Mouse (Mus musculus) spleen, adult 2 months (tissue): ENCODE results near the gene Cadps2. TPM values are rescaled to one million over a fixed set of nuclear protein-coding genes. Genes with fewer than 3 reads are reported as not detected.

Experiments used
- DNase-seq, 2 experiments: peaks; one replicate each; pipeline versions ENCODE4 v3.0.0 to v3.0.0-alpha.2; 2012 to 2021; ENCODE audit warnings: low spot score in 2 of 2, low read depth in 1 of 2
- H3K27ac ChIP-seq: fragments of 200-500 bp; 2 replicates; pipeline ENCODE4 v1.5.1; 2012; ENCODE audit warnings: low read length, inconsistent platforms; ENCODE audit not compliant: insufficient read depth
- H3K27me3 ChIP-seq: fragments of 200-500 bp; 2 replicates; pipeline ENCODE4 v1.6.1; 2012; ENCODE audit warnings: mild to moderate bottlenecking, moderate library complexity, low read length, inconsistent platforms; ENCODE audit not compliant: control insufficient read depth, insufficient read depth
- H3K36me3 ChIP-seq: fragments of 200-500 bp; 2 replicates; pipeline ENCODE4 v1.6.1; 2012; ENCODE audit warnings: mild to moderate bottlenecking, low read length, inconsistent platforms; ENCODE audit not compliant: control insufficient read depth, insufficient read depth
- H3K4me1 ChIP-seq: fragments of 200-500 bp; 2 replicates; pipeline ENCODE4 v1.6.1; 2011; ENCODE audit warnings: inconsistent platforms; ENCODE audit not compliant: control insufficient read depth, insufficient read depth, insufficient read length
- H3K4me3 ChIP-seq: fragments of 200-500 bp; 2 replicates; pipeline ENCODE4 v1.5.1; 2011; ENCODE audit warnings: mild to moderate bottlenecking, inconsistent platforms; ENCODE audit not compliant: insufficient read depth, insufficient read length; ENCODE audit errors: extremely low read depth
- CTCF ChIP-seq: fragments of 200-500 bp; IDR thresholded peaks from 2 replicates; pipeline ENCODE4 v1.5.1; 2011; ENCODE audit warnings: mild to moderate bottlenecking, inconsistent platforms; ENCODE audit not compliant: insufficient read depth, insufficient read length, insufficient replicate concordance; ENCODE audit errors: extremely low read depth
- POLR2A ChIP-seq: fragments of 200-500 bp; IDR thresholded peaks from 2 replicates; pipeline ENCODE4 v1.6.1; 2011; ENCODE audit warnings: low read depth, low read length, inconsistent platforms
- WGBS: fragments of 180-500 bp; shearing (Covaris S2); methylation state at CpG from one replicate; pipeline ENCODE4 v1.1.7; 2018; 5-methylcytosine and 5-hydroxymethylcytosine counted together
- polyA plus RNA-seq: library from polyadenylated mRNA; depleted of rRNA; stranded (reverse); fragments of >200 nt; gene quantifications from 2 replicates; pipeline ENCODE4 v1.2.3, GENCODE M21; 2012

Cadps2 gene
- polyA plus RNA-seq, 1 experiment: 0.60 TPM

DNA sequence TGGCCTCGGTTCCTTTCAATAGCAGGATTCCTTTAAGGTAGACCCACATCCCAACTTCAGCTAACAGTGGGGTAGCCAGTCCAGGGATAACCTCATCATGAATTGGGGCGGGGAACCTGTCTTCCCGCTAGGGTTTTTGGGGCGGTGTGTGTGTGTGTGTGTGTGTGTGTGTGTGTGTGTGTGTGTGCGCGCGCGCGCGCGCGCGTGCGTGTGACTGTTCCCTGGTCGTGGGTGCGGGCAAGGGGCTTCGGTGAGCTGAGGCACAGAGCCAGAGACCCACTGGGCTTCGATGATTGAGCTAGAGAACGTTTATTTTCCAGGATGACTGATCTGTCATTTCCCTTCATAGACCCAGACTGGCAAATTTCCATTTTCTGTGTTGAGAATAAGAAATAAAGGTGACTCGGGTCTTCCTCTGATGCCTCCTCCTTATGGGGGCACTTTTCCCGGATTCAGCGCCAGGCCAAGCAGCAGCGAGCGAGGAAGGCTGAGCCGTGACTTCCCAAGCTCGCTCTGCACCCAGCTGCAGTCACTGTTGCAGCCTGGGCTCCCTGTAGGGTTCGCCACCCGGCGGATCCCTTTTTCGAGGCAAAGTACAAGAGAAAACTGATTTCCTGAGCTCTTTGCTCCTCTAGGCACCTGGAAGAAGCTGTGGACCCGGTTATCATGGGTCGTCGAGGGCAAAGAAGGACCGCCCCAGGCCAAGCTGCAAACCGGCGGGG, 579.0 kb downstream of the Cadps2 start:
- H3K27me3 ChIP-seq: 0 out of 2 replicates have a peak, but pooled peaks cover under 1% of the 10 kb centered on the region
- WGBS: 8% methylated on average over 36 of the region's 36 CpGs
- DNase-seq: no peak
- H3K36me3 ChIP-seq: no peaks in the 10 kb centered on the region
- TF ChIP-seq CTCF (no peak), POLR2A (no peak)
- H3K4me1 ChIP-seq: no peaks in the 10 kb centered on the region
- H3K4me3 ChIP-seq: no peak overlapping the region
- H3K27ac ChIP-seq: no peak overlapping the region

DNA sequence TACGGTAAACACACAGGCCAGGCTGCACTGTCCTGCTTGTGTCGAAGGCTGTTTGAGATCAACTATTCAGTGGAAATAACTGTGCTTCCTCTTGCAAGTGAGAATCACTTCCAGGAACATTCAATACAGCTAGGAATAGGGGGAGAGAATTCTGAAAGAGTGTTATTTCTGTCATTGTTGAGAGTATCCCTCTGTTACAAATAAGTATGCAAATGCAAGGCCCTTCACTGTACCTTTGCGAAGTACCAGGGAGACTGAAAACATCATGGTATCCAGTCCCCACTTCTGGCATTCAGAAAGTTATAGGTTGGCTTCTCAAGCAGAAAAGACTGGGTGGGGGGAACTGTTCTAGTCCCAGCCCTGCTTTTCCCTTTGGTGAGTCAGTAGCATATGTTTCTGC, 581.2 kb downstream of the Cadps2 start:
- Histone ChIP-seq H3K4me3 (no peak overlapping the region), H3K36me3 (no peaks in the 10 kb centered on the region), H3K4me1 (no peaks in the 10 kb centered on the region), H3K27ac (no peak overlapping the region), H3K27me3 (peaks cover 5% of the 10 kb centered on the region; the same call in 1 of the 2 replicates)
- TF ChIP-seq POLR2A: no peak
- TF ChIP-seq CTCF: no peak
- no peak for DNase-seq
- 37% methylated on average over 3 of the region's 3 CpGs for WGBS

DNA sequence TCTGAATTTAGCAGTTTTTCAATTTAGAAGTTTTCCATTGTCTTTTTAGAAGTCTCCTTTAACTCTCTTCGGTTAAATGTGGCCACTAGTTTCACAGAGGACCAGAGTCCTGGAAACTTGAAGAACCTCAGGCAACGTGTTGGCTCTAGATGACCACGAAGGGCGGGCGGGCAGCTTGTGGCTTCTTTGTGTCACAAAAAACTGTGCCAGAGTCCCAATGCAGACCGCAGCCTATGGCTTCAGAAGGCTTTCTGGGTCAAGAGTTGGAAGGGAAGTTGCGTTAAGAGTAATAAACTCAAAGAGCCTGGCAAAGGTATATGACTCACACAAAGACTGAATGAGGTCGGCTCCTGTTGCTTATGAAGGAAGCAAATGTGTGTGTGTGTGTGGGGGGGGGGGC, 584.1 kb downstream of the Cadps2 start:
- Histone ChIP-seq H3K4me3 (no peak overlapping the region), H3K4me1 (no peaks in the 10 kb centered on the region), H3K27ac (no peak overlapping the region), H3K27me3 (peaks cover 9% of the 10 kb centered on the region), H3K36me3 (no peaks in the 10 kb centered on the region)
- WGBS: 9% methylated on average over 8 of the region's 8 CpGs
- TF ChIP-seq CTCF (no peak), POLR2A (no peak)
- DNase-seq: no peak

DNA sequence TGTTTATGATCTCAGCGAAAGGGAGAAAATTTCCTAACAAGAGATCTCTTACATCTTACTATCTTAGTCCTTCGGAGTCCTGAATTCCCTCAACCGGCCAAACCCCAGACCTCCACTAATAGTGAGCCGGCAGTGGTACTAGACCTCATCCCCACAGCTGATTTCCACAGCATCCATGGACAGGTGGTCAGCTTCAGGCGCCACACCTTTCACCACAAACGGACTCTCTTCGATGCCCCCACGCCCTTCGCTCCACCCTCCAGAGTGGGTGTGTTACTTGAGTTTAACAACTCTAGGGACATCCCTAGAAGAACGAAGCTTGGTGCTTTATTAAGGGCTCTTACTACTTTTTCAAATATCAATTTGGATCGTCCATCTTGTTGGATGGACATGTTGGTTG, 584.6 kb downstream of the Cadps2 start:
- H3K27ac ChIP-seq: no peak overlapping the region
- H3K27me3 ChIP-seq: peaks cover 10% of the 10 kb centered on the region
- WGBS: 7% methylated on average over 11 of the region's 11 CpGs
- no peaks in the 10 kb centered on the region for H3K36me3 ChIP-seq
- H3K4me3 ChIP-seq: no peak overlapping the region
- no peak for TF ChIP-seq CTCF
- no peak for TF ChIP-seq POLR2A
- DNase-seq: no peak
- H3K4me1 ChIP-seq: no peaks in the 10 kb centered on the region

DNA sequence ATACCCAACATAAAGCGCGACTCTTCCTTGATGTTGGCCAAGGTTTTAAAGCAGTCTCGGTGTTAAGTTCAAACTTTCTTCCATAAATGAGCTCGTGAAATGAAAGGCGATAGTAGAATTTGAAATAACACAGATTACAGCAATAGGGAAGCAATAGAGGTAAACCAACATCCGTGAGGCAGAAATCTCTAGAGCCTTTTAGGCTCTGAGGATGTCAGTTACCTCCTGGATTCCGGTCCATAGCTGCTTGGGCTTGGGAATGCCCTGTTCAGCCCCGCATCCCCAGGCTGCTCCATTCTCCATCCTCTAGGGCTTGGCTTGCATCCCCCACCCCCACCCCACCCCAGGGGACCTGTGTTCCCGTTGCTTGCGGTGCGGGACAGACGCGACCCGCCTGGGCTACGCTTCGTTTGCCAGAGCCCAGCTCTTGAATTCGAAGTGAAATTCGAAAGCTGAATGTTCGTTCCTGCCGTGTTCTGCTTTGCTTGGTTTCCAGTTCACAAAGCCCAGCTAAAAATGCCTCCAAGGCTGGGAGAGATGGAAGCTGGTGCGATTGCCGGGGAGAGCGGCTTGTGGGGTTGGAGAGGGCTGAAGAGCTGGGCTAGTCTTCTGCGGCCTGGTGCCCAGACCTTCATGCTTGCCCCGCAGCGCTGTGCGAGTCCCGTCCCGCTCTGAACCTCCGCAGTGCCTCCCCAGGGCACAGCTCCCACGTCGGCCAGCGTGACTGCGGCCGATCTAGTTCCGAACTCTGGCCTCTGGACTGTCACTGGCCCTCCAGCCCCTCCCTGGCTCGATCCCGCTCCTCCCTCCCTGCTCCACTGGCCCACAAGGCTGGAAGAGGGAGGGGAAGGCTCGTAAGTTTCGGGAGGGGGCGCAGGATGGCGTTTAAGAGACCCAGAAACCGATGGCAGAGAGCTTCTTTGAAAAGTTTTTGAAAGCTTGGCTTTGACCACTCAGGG, 585.6 kb downstream of the Cadps2 start:
- Histone ChIP-seq H3K36me3 (no peaks in the 10 kb centered on the region), H3K4me1 (no peaks in the 10 kb centered on the region), H3K27me3 (peaks cover 15% of the 10 kb centered on the region), H3K4me3 (no peak overlapping the region), H3K27ac (no peak overlapping the region)
- no peak for DNase-seq
- TF ChIP-seq CTCF (no peak), POLR2A (no peak)
- 4% methylated on average over 43 of the region's 43 CpGs for WGBS

DNA sequence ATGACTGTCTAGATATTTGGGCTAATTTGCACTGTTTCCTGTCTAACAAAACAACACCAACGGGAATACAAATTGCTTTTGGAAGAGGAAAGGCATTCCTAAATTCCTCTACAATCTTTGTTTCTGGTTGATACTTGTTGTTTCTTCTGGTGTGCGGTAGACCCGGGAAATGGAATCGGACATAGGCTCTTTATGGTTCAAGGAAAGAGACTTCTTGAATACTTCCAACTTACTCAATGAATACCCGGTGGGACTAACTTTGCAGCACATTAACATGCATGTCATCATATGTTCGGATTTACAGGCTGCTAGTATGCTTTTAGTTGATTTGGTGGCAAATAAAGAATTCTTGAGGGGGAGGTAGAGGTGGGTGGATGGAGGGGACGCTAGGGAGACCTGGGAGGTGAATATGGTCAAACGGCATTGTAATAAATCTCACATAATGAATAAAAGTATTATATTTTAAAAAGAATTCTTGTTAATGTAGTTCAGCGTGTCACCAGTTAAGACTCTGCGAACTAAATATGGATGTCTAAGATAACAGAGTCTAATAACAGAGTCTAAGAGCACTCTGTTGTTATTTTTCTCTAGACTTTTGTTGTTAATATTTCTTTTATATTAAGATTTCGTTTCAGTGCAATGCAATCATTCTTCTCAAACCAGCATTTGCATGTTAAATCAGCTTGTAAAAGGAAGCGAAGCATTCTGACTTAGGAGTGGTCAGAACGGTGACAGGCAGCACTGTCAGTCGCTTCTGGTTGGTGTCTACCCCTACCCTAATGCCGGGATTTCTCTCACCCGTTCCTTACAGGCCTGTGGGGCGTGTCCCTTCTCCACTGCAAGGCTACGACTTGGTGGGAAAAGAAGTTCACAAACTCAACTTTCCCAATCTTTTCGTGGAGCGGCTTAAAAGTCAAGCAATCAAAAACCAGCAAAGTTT, 586.8 kb downstream of the Cadps2 start:
- no peak for TF ChIP-seq POLR2A
- no peak for TF ChIP-seq CTCF
- WGBS: 8% methylated on average over 20 of the region's 20 CpGs
- no peak for DNase-seq

More for the DNA sequence above, 586.8 kb downstream of the Cadps2 start:
- Histone ChIP-seq H3K4me1 (no peaks in the 10 kb centered on the region), H3K27ac (no peak overlapping the region), H3K4me3 (no peak overlapping the region), H3K36me3 (no peaks in the 10 kb centered on the region), H3K27me3 (peaks cover 21% of the 10 kb centered on the region)
